Mouse (Mus musculus) heart, embryonic 12.5 days (tissue): Measurements from ENCODE around the gene Trappc10. TPM values are rescaled to one million over a fixed set of nuclear protein-coding genes. Genes with fewer than 3 reads are reported as not detected.
A peak's percentile ranks its signal among the peaks of the same experiment; 100 is the strongest.

ENCODE experiments used
- ATAC-seq: fragments of 200-750 bp; cut with Nextera tagmentation; 2 replicates; pipeline ENCODE4 v1.8.0; 2017; ENCODE audit warnings: moderate TSS enrichment, moderate library complexity; ENCODE audit not compliant: insufficient number of reproducible peaks, low FRiP score
- H3K27ac ChIP-seq: fragments of 300-500 bp; sonication (generic); 2 replicates; pipeline ENCODE4 v1.5.1; 2016; ENCODE audit warnings: mild to moderate bottlenecking, moderate library complexity; ENCODE audit not compliant: poor library complexity, severe bottlenecking
- H3K27me3 ChIP-seq: fragments of 300-500 bp; sonication (generic); replicated peaks from 2 replicates; pipeline ENCODE4 v1.6.1; 2016; ENCODE audit warnings: mild to moderate bottlenecking, moderate library complexity
- H3K36me3 ChIP-seq: fragments of 300-500 bp; sonication (generic); 2 replicates; pipeline ENCODE4 v1.6.1; 2016; ENCODE audit warnings: mild to moderate bottlenecking, moderate library complexity
- H3K4me1 ChIP-seq: fragments of 300-500 bp; sonication (generic); replicated peaks from 2 replicates; pipeline ENCODE4 v1.6.1; 2016; ENCODE audit warnings: mild to moderate bottlenecking
- H3K4me2 ChIP-seq: fragments of 300-500 bp; sonication (generic); 2 replicates; pipeline ENCODE4 v1.6.1; 2016; ENCODE audit warnings: mild to moderate bottlenecking, moderate library complexity
- H3K4me3 ChIP-seq: fragments of 300-500 bp; sonication (generic); 2 replicates; pipeline ENCODE4 v1.5.1; 2016; ENCODE audit warnings: mild to moderate bottlenecking
- H3K9ac ChIP-seq: fragments of 300-500 bp; sonication (generic); 2 replicates; pipeline ENCODE4 v1.6.1; 2016; ENCODE audit warnings: mild to moderate bottlenecking, moderate library complexity
- H3K9me3 ChIP-seq: fragments of 300-500 bp; sonication (generic); replicated peaks from 2 replicates; pipeline ENCODE4 v1.6.1; 2016; ENCODE audit warnings: mild to moderate bottlenecking, moderate library complexity
- WGBS: fragments of 180-500 bp; shearing (Covaris S2); methylation state at CpG from one replicate; pipeline ENCODE4 v1.1.7; 2016; 5-methylcytosine and 5-hydroxymethylcytosine counted together
- polyA plus RNA-seq: library from polyadenylated mRNA; unstranded; fragments of >200 nt; fragmentation: Nextera tagmentation; extraction: Ambion mirVana; gene quantifications from 2 replicates; pipeline ENCODE4 v1.2.1, GENCODE M21; 2016

The Trappc10 gene
- polyA plus RNA-seq, 1 experiment from 2014 or later: 14.5 TPM

GRCm38 (mm10) chr10:78233756-78234155, 10.7 kb downstream of the Trappc10 start:
- ATAC-seq: no peak
- no peak overlapping the region for H3K9ac ChIP-seq
- H3K36me3 ChIP-seq: peaks cover 25% of the 10 kb centered on the region
- peaks cover 9% of the 10 kb centered on the region for H3K4me1 ChIP-seq
- H3K27me3 ChIP-seq: no peaks in the 10 kb centered on the region
- no peaks in the 10 kb centered on the region for H3K9me3 ChIP-seq
- no peak overlapping the region for H3K4me2 ChIP-seq
- H3K4me3 ChIP-seq: no peak overlapping the region
- 79% methylated on average over 6 of the region's 6 CpGs for WGBS
- H3K27ac ChIP-seq: no peak overlapping the region

- Histone ChIP-seq H3K27ac (no peak overlapping the region), H3K9ac (no peak overlapping the region), H3K4me1 (peaks cover 9% of the 10 kb centered on the region), H3K4me2 (no peak overlapping the region), H3K4me3 (no peak overlapping the region), H3K9me3 (no peaks in the 10 kb centered on the region), H3K27me3 (no peaks in the 10 kb centered on the region), H3K36me3 (peaks cover 25% of the 10 kb centered on the region)
- ATAC-seq: no peak
- whole genome bisulfite sequencing: 89% methylated on average over 5 of the region's 5 CpGs
These were observed 11.3 kb downstream of the Trappc10 start for GRCm38 (mm10) chr10:78233161-78233560.

- no peaks in the 10 kb centered on the region for H3K9me3 ChIP-seq
- peaks cover 30% of the 10 kb centered on the region for H3K36me3 ChIP-seq
- WGBS: 70% methylated on average over 4 of the region's 4 CpGs
- no peak overlapping the region for H3K4me2 ChIP-seq
- H3K4me3 ChIP-seq: no peak overlapping the region
- H3K27ac ChIP-seq: no peak overlapping the region
- peaks cover 9% of the 10 kb centered on the region for H3K4me1 ChIP-seq
- H3K9ac ChIP-seq: no peak overlapping the region
- no peaks in the 10 kb centered on the region for H3K27me3 ChIP-seq
- no peak for ATAC-seq
These were observed 12.0 kb downstream of the Trappc10 start for GRCm38 (mm10) chr10:78232301-78232980.

GRCm38 (mm10) chr10:78228560-78228928, 15.9 kb downstream of the Trappc10 start:
- WGBS: 91% methylated on average over 5 of the region's 5 CpGs
- no peak overlapping the region for H3K9ac ChIP-seq
- peaks cover 40% of the 10 kb centered on the region for H3K36me3 ChIP-seq

GRCm38 (mm10) chr10:78227875-78228559, 16.4 kb downstream of the Trappc10 start:
- Histone ChIP-seq H3K36me3 (peaks cover 40% of the 10 kb centered on the region), H3K27me3 (no peaks in the 10 kb centered on the region), H3K9me3 (no peaks in the 10 kb centered on the region), H3K4me1 (peaks cover 9% of the 10 kb centered on the region), H3K4me3 (no peak overlapping the region), H3K4me2 (no peak overlapping the region), H3K9ac (no peak overlapping the region), H3K27ac (no peak overlapping the region)
- 87% methylated on average over 8 of the region's 8 CpGs for WGBS
- no peak for ATAC-seq

More at GRCm38 (mm10) chr10:78228560-78228928, 15.9 kb downstream of the Trappc10 start:
- no peaks in the 10 kb centered on the region for H3K9me3 ChIP-seq
- H3K4me2 ChIP-seq: no peak overlapping the region
- H3K4me1 ChIP-seq: peaks cover 6% of the 10 kb centered on the region
- H3K27me3 ChIP-seq: no peaks in the 10 kb centered on the region
- no peak overlapping the region for H3K4me3 ChIP-seq
- no peak for ATAC-seq
- no peak overlapping the region for H3K27ac ChIP-seq

- peaks cover 8% of the 10 kb centered on the region for H3K4me1 ChIP-seq
- H3K9ac ChIP-seq: no peak overlapping the region
- no peaks in the 10 kb centered on the region for H3K9me3 ChIP-seq
- ATAC-seq: no peak
- no peak overlapping the region for H3K27ac ChIP-seq
- no peaks in the 10 kb centered on the region for H3K27me3 ChIP-seq
- peaks cover 55% of the 10 kb centered on the region for H3K36me3 ChIP-seq
- WGBS: 86% methylated on average over 6 of the region's 6 CpGs
- H3K4me3 ChIP-seq: no peak overlapping the region
- no peak overlapping the region for H3K4me2 ChIP-seq
These were observed 20.3 kb downstream of the Trappc10 start for GRCm38 (mm10) chr10:78224136-78224535.

- ATAC-seq: no peak
- no peak overlapping the region for H3K4me2 ChIP-seq
- H3K27ac ChIP-seq: no peak overlapping the region
- H3K4me1 ChIP-seq: peaks cover 8% of the 10 kb centered on the region
- H3K4me3 ChIP-seq: no peak overlapping the region
- WGBS: 75% methylated on average over 4 of the region's 4 CpGs
- H3K9me3 ChIP-seq: no peaks in the 10 kb centered on the region
- H3K36me3 ChIP-seq: peaks cover 56% of the 10 kb centered on the region
- no peak overlapping the region for H3K9ac ChIP-seq
- H3K27me3 ChIP-seq: no peaks in the 10 kb centered on the region
These were observed 21.5 kb downstream of the Trappc10 start for GRCm38 (mm10) chr10:78222908-78223307.

GRCm38 (mm10) chr10:78221315-78221714, 23.1 kb downstream of the Trappc10 start:
- WGBS: 85% methylated on average over 7 of the region's 7 CpGs
- peaks cover 8% of the 10 kb centered on the region for H3K4me1 ChIP-seq
- no peaks in the 10 kb centered on the region for H3K9me3 ChIP-seq
- H3K27me3 ChIP-seq: no peaks in the 10 kb centered on the region
- H3K36me3 ChIP-seq: peaks cover 61% of the 10 kb centered on the region
- ATAC-seq: no peak
- no peak overlapping the region for H3K9ac ChIP-seq
- no peak overlapping the region for H3K4me2 ChIP-seq
- H3K27ac ChIP-seq: no peak overlapping the region
- no peak overlapping the region for H3K4me3 ChIP-seq

GRCm38 (mm10) chr10:78219528-78219927, 24.9 kb downstream of the Trappc10 start:
- WGBS: 90% methylated on average over 1 of the region's 1 CpGs
- Histone ChIP-seq H3K9ac (no peak overlapping the region), H3K27ac (no peak overlapping the region), H3K4me1 (peaks cover 8% of the 10 kb centered on the region), H3K36me3 (peaks cover 73% of the 10 kb centered on the region), H3K27me3 (no peaks in the 10 kb centered on the region), H3K9me3 (no peaks in the 10 kb centered on the region), H3K4me3 (no peak overlapping the region), H3K4me2 (no peak overlapping the region)
- no peak for ATAC-seq

GRCm38 (mm10) chr10:78218576-78218975, 25.9 kb downstream of the Trappc10 start:
- Histone ChIP-seq H3K4me1 (peaks cover 8% of the 10 kb centered on the region), H3K9ac (no peak overlapping the region), H3K9me3 (no peaks in the 10 kb centered on the region), H3K36me3 (peaks cover 83% of the 10 kb centered on the region), H3K27me3 (no peaks in the 10 kb centered on the region), H3K4me2 (no peak overlapping the region), H3K4me3 (no peak overlapping the region), H3K27ac (no peak overlapping the region)
- 85% methylated on average over 6 of the region's 6 CpGs for WGBS
- no peak for ATAC-seq

- H3K36me3 ChIP-seq: peaks cover 93% of the 10 kb centered on the region
- no peak overlapping the region for H3K4me2 ChIP-seq
- no peak overlapping the region for H3K27ac ChIP-seq
- no peaks in the 10 kb centered on the region for H3K27me3 ChIP-seq
- no peak overlapping the region for H3K9ac ChIP-seq
- H3K4me3 ChIP-seq: no peak overlapping the region
- no peaks in the 10 kb centered on the region for H3K4me1 ChIP-seq
- no peaks in the 10 kb centered on the region for H3K9me3 ChIP-seq
- peak; percentile 64; the same call in 1 of the 2 replicates for ATAC-seq
- 80% methylated on average over 6 of the region's 6 CpGs for WGBS
These were observed 27.9 kb downstream of the Trappc10 start for GRCm38 (mm10) chr10:78216376-78217083.
